Mouse (Mus musculus): Measurements from ENCODE around the gene Txlna. TPM values are rescaled to one million over a fixed set of nuclear protein-coding genes. Genes with fewer than 3 reads are reported as not detected.

Gene Txlna
- total RNA-seq, 2 experiments from 2014 or later = 23.9 to 32.0 TPM

- DNase-seq = no peak
- intact Hi-C loops (cut with DNase I) = no loop called here
These were observed 15.4 kb downstream of the Txlna start for GRCm38 (mm10) chr4:129625496-129625895.

DNA sequence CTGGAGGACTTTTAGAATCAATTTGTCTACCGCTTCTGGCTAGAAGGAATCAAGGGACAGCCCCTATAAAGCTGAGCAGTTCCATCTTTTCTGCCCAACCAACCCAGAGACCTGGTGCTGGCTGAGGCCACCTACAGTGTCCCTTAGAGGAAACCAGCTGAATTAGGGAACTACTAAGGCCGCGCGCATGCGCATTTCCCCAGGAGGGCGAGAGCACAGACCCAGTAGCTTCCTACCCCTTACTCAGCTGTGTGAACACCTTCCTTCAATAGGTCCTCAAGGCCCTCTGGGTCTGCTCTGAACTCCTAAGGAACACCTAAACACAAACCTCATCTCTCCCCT, 15.9 kb downstream of the Txlna start:
- peak; percentile 54 to 56 for DNase-seq
- intact Hi-C loops (cut with DNase I) = no loop called here

- DNase-seq = peak; percentile 77 to 79
- intact Hi-C loops (cut with DNase I) = loop anchor here (1.0 kb wide), 1 partner anchor 16 kb away; no protein-coding TSS in a partner anchor
These were observed 16.4 kb downstream of the Txlna start for GRCm38 (mm10) chr4:129624281-129625028.

GRCm38 (mm10) chr4:129623681-129624091, 17.2 kb downstream of the Txlna start, which contains the start of gene Ccdc28b:
TSS of gene Ccdc28b (minus strand) at chr4:129623947.
- DNase-seq = peak; percentile 48 to 67
- intact Hi-C loops (cut with DNase I) = loop anchor here (1.0 kb wide), 1 partner anchor 17 kb away; no protein-coding TSS in a partner anchor

- intact Hi-C loops (cut with DNase I) = no loop called here
- no peak for DNase-seq
These were observed 17.9 kb downstream of the Txlna start for GRCm38 (mm10) chr4:129622803-129623535.

DNA sequence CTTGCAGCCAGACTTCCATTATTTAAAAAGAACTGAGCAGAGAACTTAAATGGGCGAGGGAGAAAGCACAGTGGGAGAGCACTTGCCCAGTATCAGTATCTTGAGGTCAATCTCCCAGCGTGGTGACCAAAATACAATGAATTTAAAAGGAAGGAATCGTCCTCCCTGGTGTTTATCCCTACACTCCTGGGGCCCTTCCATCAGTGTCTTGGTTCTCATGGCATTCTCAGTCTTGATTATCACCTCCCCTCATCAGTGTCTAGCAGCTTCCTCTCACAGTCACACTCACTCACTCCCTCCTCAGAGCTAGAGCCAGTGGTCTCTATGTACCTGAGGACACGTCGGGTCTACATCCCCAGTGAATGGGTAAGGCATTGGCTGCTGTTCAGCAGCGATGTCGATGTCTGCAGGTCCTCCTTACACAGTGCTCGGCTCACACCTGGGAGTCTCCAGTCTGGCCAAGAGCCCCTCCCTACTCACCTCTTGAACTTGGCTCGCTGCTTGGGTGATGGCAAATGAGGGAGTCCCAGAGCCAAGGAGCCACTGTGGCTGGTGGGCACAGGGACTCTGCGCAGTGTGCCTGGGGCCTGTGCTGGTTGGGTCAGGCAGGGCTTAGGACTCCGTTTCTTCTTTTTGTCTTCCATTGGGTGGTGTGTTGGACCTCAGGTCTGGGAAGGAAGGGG, 18.6 kb downstream of the Txlna start:
- intact Hi-C loops (cut with DNase I) = no loop called here
- DNase-seq = no peak

DNA sequence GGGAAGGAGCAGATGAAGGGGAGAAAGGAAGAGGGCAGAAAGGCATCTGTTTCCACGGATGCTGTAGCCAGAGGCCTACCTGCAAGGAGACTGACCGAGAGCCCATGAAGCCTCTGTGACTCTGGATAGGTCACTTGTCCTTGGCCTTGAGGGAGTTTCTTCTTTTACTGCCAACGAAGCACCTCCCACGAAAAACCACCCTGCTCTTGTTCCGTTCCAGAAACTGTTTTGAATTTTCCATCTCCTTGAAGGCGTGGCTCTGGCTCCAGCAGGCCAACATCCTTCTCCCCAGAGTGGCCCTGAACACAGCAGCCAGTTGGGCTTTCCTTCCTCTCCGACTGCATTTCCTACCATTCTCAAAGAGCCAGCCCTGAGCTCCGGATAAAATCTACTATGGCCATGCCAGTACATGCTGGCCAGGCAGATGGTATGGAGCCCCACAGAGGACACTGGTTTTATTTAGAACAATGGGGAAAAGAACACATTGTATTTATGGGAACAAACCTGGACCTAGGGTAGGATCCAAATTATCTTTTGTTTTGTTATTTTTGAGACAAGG, 19.5 kb downstream of the Txlna start:
- intact Hi-C loops (cut with DNase I) = no loop called here
- DNase-seq = peak; percentile 49

- intact Hi-C loops (cut with DNase I) = no loop called here
- DNase-seq = no peak
These were observed 20.2 kb downstream of the Txlna start for GRCm38 (mm10) chr4:129620419-129621282.

DNA sequence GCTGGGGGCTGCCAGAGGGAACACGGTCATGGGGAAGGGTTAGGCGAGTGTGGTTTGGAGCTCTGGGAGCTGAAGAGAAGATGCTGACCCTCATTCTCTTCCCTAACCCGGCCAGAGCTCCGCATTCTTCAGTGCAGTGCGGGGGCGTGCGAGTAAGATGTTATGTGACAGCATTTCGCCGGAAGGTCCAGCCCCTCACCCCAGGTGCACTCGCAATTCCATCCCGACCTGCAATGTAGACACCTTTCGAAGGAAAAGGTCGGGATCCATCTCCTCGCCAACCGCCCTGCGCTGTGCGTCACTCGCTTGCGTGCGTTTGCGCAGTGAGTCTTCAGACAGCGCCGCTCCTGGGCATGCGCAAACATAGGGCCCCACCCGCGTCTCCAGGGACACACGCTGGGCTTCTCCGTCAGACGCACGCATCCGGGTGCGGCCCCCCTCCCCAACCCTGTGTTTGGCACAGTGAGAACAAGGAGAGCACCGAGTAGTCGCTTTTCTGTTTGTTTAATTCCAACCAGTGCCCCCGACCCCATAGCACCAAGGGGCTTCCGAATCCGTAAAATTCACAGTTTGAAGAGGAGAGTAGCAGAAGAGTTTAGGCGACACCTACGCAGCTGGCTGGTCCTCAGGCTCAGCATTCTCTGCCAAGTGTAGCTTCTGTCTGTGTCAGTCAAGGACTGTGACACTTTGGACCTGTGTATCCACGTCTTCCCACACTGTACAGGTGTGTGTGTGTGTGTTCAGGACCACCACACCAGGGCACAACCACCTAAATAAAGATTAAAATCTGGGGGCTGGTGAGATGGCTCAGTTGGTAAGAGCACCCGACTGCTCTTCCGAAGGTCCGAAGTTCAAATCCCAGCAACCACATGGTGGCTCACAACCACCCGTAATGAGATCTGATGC, 21.8 kb downstream of the Txlna start, which contains the start of gene Iqcc:
TSS of gene Iqcc (minus strand) at position 314 of the 906 bp plus-strand sequence.
- peak; percentile 95 to 96 for DNase-seq
- intact Hi-C loops (cut with DNase I) = no loop called here

DNA sequence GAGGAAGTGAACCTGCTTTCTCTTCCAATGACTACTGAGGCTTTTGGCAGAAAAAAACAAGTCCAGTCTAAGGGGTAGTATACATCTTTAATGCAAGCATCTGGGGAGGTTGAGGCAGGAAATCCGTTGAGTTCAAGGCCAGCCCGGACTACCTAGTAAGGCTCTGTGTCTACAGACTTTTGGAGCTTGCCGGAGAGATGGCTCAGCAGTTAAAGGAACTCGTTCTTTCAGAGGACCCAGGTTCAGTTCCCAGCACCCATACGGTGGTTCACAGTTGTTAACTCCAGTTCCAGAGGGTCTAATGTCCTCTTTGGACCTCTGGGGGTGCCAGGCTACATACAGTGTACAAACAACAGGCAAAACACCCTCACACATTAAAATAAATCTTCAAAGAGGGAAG, 22.8 kb downstream of the Txlna start:
- DNase-seq = no peak
- intact Hi-C loops (cut with DNase I) = no loop called here

- DNase-seq = no peak
- intact Hi-C loops (cut with DNase I) = no loop called here
These were observed 23.7 kb downstream of the Txlna start for GRCm38 (mm10) chr4:129617121-129617641.

- DNase-seq = no peak
- intact Hi-C loops (cut with DNase I) = no loop called here
These were observed 24.2 kb downstream of the Txlna start for GRCm38 (mm10) chr4:129616631-129617030.

GRCm38 (mm10) chr4:129615801-129616290, 25.0 kb downstream of the Txlna start:
- intact Hi-C loops (cut with DNase I) = no loop called here
- DNase-seq = no peak

DNA sequence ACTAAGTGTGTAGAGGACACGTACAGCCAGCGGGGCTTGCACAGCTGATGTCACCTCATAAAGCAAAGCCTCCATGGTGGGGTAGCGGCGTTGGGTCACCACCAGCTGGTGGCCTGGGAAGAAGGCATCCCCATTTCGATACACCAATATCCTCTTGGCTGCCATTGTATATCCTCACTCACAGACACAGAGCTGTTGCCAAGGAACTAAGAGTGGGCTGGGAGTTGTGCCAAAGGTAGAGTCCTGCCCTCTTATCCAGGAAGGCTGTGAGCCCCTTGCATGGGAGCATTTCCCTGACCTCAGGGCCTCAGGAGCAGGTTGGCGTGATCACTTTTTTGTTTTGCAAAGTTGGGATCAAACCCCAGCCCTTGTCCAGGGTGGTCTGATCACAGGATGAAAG, 26.8 kb downstream of the Txlna start, which contains the start of gene Dcdc2b:
TSS of gene Dcdc2b (minus strand) at position 165 of the 400 bp plus-strand sequence.
- peak; percentile 26 to 36 for DNase-seq
- intact Hi-C loops (cut with DNase I) = no loop called here

GRCm38 (mm10) chr4:129610472-129610871, 30.4 kb downstream of the Txlna start:
- no peak for DNase-seq
- intact Hi-C loops (cut with DNase I) = no loop called here

GRCm38 (mm10) chr4:129610026-129610425, 30.8 kb downstream of the Txlna start:
- DNase-seq = no peak
- intact Hi-C loops (cut with DNase I) = no loop called here

GRCm38 (mm10) chr4:129609139-129609631, 31.7 kb downstream of the Txlna start:
- DNase-seq = no peak
- intact Hi-C loops (cut with DNase I) = loop anchor here (2.0 to 10.0 kb wide), 3 partner anchors 60 to 274 kb away; partner anchors contain the start of genes Rbbp4 and Zbtb8os
